Mouse (Mus musculus) retina, adult 2 months (tissue): ENCODE measurements around the gene Atl1.

ENCODE experiments used
- DNase-seq: peaks from one replicate; pipeline ENCODE4 v3.0.0-alpha.2; 2012; ENCODE audit warnings: low read depth, low spot score

Atl1 gene

GRCm38 (mm10) chr12:70015936-70016335 lies 123.5 kb downstream of the Atl1 start:
- no peak for DNase-seq
